Mouse (Mus musculus) cerebellum, adult (tissue): ENCODE data around the gene Nol3.
A peak's percentile ranks its signal among the peaks of the same experiment; 100 is the strongest.

Experiments
- ATAC-seq: cut with Nextera tagmentation; 2 replicates; pipeline ENCODE4 v1.9.2; 2017; ENCODE audit warnings: mild to moderate bottlenecking, moderate library complexity, mixed read lengths; ENCODE audit not compliant: insufficient number of reproducible peaks, low FRiP score, low TSS enrichment

Nol3 gene

GRCm38 (mm10) chr8:105305211-105306145 is 29.5 kb downstream of the Nol3 start, which contains the start of gene Elmo3:
Elmo3 (plus strand) TSS chr8:105305601.
- peak; percentile 14; the same call in 1 of the 2 replicates for ATAC-seq

- ATAC-seq: no peak
These were observed 30.3 kb downstream of the Nol3 start for GRCm38 (mm10) chr8:105306146-105306691.

- ATAC-seq: no peak
These were observed 31.7 kb downstream of the Nol3 start for GRCm38 (mm10) chr8:105307670-105308069.

DNA sequence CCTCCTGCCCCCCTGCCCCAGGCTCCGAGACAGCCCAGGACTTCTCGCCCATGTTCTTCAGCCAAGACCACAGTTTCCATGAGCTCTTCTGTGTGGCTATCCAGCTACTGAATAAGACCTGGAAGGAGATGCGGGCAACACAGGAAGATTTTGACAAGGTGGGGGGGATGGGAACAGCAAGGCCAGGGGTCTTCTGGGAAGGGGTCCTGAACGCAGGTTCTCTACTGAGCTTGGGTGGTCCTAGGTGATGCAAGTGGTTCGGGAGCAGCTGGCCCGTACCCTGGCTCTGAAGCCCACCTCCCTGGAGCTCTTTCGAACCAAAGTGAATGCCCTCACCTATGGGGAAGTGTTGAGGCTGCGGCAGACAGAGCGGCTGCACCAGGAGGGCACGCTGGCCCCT is 32.5 kb downstream of the Nol3 start:
- ATAC-seq: no peak

- peak; percentile 74 for ATAC-seq
These were observed 33.4 kb downstream of the Nol3 start for GRCm38 (mm10) chr8:105309142-105309847.

DNA sequence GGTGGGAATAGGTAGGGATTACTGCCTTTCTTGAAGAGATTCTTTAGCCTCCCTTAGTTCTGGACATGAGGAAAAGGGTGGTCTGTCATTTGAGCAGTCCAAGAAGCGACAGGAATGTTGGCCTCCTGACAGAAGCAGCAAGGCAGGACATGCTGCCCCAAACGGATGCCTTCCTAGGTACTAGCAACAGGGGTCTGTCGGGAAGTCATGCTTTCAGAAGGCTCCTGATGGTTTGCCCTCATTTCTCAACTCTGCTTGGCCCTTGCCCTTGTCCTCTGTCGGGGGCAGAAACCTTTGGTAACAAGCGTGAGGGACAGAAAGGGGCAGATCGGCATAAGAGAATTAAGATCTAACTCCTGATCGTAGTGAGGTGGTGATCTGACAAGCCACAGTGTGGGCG is 34.2 kb downstream of the Nol3 start:
- no peak for ATAC-seq

DNA sequence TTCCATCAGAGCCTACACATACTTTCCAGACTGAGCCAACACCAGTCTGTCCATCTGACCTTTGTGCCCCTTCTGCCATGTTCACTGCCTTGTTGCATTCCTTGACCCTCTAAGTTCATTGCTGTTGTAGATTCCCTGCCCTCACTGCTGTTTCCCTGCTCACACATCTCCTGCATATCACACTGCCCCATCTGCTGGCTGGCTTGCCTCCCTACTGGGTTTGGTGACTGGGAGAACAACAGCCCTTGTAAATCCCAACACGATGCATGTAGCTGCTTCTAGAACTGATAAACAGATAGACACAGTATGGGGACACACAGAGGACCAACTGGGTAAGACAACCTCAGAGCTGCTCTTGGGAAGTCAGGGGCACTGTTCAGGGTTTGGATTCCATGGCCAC is 35.8 kb downstream of the Nol3 start:
- ATAC-seq: no peak

- no peak for ATAC-seq
These were observed 37.0 kb downstream of the Nol3 start for GRCm38 (mm10) chr8:105312891-105313481.

- ATAC-seq: no peak
These were observed 37.9 kb downstream of the Nol3 start for GRCm38 (mm10) chr8:105313622-105314402.

DNA sequence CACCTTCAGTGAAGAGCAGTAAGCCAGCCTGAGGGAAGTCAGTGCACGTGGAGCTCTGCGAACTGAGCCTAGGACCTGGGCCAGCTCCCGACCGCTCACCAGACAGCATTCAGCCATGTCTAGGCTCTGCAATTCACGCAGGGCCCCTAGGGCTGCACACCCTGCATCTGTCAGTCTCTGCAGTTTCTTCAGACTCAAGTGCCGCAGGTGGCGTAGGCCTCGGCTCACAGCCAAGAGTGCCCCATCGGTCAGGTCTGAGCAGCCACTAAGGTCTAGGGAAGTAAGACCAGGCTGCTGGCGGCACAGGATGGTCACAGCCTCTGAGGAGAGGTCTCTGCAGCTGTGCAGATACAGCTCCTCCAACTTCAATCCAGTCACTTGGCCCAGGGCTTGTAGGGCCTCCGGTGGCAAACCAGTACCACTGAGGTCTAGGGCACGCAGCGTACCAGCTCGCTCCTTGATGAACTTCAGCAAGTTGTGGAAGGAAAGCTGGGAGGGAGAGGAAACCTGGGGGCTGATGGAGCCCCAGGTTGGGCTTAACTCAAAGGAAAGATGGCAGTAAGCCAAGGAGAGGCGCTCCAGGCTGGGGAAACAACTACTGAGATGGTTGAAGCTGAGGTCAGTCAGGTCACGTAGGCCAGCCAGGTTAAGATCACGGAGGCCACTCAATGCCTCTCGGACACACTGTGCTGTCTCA is 39.3 kb downstream of the Nol3 start:
- no peak for ATAC-seq

DNA sequence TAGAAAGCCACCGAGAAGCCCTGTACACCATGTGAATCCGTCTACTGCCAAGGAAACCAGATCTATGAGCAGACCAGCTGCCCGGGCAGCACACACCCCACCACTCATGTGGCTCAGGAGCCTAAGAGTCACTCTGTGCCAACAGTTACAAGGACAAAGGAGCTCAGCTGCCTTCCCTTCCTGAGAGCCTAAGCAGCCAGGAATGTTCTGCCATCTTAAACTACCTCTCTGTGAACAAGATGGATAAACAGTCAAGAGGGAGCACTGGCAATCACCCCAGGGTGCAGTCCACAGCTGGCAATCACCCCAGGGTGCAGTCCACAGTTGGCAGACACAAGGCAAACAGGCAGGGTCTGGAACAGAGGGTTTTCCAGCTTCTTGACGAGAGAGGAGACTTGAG is 42.0 kb downstream of the Nol3 start:
- ATAC-seq: no peak

DNA sequence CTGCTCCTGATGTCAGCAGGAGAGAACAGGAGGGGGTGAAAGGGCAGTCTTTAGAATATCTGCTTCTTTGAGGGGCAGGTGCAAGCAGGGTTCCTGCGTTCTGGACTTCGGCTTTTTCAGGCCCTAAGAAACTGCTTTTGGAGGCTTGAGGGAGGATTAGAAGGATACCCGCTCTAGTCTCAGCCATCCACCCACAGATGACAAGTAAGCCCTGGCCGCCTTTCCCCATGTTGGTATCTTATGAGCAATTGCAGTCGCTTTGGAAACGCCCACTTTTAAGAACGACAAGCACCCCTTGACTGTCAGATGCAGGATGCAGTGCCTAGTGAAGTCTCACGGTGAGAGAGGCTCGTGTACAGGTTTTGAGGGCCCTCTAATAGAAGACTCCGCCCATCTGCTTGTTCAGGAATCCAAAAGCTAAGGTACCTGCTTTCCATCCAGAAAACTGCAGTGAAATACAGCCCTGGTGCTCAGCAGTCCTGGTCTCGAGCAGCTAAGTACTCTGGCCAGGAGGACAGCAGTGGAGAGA is 42.8 kb downstream of the Nol3 start:
- ATAC-seq: no peak

- ATAC-seq: no peak
These were observed 47.2 kb downstream of the Nol3 start for GRCm38 (mm10) chr8:105323183-105323582.

- ATAC-seq: peak; percentile 64
These were observed 49.7 kb downstream of the Nol3 start for GRCm38 (mm10) chr8:105325641-105326093.

DNA sequence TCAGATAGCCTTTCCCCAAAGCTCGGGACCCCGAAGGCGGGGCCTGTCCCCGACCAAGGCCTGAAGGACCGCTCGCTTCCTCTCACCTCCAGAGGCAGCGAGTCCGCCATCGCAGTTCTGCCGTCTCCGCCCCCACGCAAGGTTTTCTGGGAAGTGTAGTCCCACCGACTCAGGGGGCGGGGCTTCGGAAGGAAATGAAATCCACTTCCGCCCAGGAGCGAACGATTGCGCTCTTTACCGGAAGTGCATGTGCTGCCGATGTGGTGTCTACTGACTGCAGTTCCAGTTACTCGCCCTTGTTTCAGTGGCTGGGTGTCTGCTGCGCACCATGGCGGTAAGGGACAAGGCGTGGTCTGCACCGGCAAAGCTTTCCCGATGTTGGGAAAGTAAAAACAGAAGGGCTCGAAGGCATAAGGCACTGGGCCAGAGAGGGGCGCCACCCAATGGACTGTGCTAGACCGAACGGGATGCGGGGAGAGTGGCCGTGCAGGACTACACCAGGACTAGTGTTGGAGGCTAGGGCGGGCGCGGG is 50.3 kb downstream of the Nol3 start, which contains the start of the genes Lrrc29 and Tmem208:
Gene Lrrc29 (minus strand): TSS at position 138 of the 532 bp plus-strand sequence.
Gene Tmem208 (plus strand): TSS at position 214 of the 532 bp plus-strand sequence.
- ATAC-seq: peak; percentile 87

- ATAC-seq: no peak
These were observed 51.0 kb downstream of the Nol3 start for GRCm38 (mm10) chr8:105326968-105327367.

DNA sequence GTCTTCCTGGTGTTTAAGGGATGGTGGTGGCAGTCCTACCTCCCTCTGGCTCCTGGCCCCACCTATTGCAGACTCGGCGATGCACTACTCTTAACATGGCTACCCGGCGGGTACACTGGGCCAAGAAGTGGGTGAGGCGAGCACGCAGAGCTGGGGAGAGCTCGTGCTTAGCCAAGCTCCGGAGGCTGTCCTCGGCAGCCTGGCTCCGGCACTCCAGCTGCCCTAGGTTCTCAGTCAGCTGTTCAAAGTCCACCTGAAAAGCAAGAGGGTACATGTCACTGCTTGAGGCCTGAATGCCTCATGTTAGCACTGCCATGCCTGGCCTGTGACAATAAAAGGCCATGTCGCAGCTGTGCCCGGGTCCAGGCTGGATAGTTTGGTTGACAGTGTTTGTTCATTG is 54.4 kb downstream of the Nol3 start:
- ATAC-seq: no peak

DNA sequence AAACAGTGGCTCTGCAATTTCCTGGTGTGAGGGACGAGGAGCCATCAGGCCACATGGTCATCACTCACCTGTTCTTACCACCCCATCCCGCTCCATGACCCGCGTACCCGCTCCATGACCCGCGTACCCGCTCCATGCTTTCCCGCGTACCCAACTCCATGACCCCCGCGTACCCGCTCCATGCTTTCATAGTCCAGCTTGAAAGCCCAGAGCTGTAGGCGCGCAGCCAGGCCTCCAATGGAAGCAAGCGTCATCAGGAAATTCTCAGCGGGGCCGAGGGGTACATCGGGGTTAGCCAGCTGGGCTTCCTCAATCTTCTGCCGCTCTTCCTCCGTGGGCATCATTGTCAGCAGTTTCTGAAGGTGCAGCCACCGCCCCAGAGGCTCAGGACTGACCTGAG is 55.5 kb downstream of the Nol3 start:
- no peak for ATAC-seq
